Mouse (Mus musculus) layer of hippocampus, postnatal 14 days (tissue): ENCODE measurements around the gene Nfatc2ip. TPM values are rescaled to one million over a fixed set of nuclear protein-coding genes. Genes with fewer than 3 reads are reported as not detected.
A peak's percentile ranks its signal among the peaks of the same experiment; 100 is the strongest.

Experiments used
- DNase-seq, 2 experiments: peaks; one replicate each; pipeline ENCODE4 v3.0.0; 2021 to 2022; ENCODE audit warnings: low spot score in 2 of 2, mixed read lengths in 1 of 2
- long read RNA-seq, 2 experiments: library from polyadenylated mRNA; stranded (forward); transcript quantifications; one replicate each; pipeline ENCODE4 v2.0.0; 2021
- total RNA-seq, 2 experiments: library from RNA; stranded (reverse); gene quantifications; 2 replicates each; pipeline ENCODE4 v1.2.3; 2021

The Nfatc2ip gene
- total RNA-seq: 1 to 10 TPM; 8.0 to 8.1 TPM
- long read RNA-seq, experiment 1: 0 reads
- long read RNA-seq, experiment 2, partial matches to known transcripts: 0 of 1 reads
- long read RNA-seq, experiment 2, other reads (novel, unspliced or antisense): 1 of 1 reads

- DNase-seq: peak; percentile 99
These were observed at the start of gene Nfatc2ip for GRCm38 (mm10) chr7:126396298-126397119. Gene Nfatc2ip, minus strand, starts transcription at chr7:126396737.

GRCm38 (mm10) chr7:126446217-126446616 lies 49.7 kb upstream of the Nfatc2ip start:
- DNase-seq: no peak

DNA sequence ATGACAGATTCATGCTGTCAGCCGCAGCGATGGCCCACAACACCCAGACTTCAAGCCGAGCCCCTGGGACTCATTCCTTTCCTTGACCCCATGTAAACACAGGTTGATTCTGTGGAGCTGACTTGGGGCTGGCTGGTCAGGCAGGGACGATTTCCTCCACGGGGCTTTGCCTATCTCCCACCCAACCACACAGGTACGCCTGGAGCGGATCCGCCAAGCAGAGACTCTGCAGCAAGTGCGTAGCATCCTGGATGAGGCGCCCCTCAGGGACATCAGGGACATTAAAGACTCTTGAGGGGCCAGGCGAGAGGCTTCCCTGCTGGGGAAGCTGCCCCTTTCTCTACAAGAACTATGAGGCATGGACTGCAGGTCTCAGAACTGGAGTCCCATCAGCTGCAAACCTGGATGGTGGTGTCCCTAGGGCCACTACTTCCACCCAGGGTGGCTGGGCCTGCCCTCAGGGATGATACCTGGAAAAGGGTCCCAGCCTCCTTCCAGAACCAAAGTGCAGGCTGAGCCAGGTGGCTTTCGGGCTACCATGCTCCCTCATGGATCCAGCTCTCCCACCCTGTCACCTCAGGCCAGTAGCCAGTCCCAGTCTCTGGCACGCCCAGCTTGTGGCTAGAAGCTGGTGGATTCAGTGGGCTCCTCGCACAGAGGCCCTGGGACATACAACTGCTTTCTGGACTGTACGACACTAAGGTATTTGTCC lies 48.7 kb upstream of the Nfatc2ip start:
- no peak for DNase-seq

GRCm38 (mm10) chr7:126444536-126444935 lies 48.0 kb upstream of the Nfatc2ip start:
- no peak for DNase-seq

GRCm38 (mm10) chr7:126443997-126444396 lies 47.5 kb upstream of the Nfatc2ip start:
- no peak for DNase-seq

- no peak for DNase-seq
These were observed 43.6 kb upstream of the Nfatc2ip start for GRCm38 (mm10) chr7:126440134-126440533.

GRCm38 (mm10) chr7:126436851-126437250 lies 40.3 kb upstream of the Nfatc2ip start:
- peak; percentile 18 to 21 for DNase-seq

GRCm38 (mm10) chr7:126435801-126436200 lies 39.3 kb upstream of the Nfatc2ip start:
- no peak for DNase-seq

GRCm38 (mm10) chr7:126434726-126435125 lies 38.2 kb upstream of the Nfatc2ip start:
- DNase-seq: no peak

GRCm38 (mm10) chr7:126430167-126430566 lies 33.6 kb upstream of the Nfatc2ip start:
- DNase-seq: no peak

GRCm38 (mm10) chr7:126429503-126429898 lies 33.0 kb upstream of the Nfatc2ip start:
- DNase-seq: no peak

DNA sequence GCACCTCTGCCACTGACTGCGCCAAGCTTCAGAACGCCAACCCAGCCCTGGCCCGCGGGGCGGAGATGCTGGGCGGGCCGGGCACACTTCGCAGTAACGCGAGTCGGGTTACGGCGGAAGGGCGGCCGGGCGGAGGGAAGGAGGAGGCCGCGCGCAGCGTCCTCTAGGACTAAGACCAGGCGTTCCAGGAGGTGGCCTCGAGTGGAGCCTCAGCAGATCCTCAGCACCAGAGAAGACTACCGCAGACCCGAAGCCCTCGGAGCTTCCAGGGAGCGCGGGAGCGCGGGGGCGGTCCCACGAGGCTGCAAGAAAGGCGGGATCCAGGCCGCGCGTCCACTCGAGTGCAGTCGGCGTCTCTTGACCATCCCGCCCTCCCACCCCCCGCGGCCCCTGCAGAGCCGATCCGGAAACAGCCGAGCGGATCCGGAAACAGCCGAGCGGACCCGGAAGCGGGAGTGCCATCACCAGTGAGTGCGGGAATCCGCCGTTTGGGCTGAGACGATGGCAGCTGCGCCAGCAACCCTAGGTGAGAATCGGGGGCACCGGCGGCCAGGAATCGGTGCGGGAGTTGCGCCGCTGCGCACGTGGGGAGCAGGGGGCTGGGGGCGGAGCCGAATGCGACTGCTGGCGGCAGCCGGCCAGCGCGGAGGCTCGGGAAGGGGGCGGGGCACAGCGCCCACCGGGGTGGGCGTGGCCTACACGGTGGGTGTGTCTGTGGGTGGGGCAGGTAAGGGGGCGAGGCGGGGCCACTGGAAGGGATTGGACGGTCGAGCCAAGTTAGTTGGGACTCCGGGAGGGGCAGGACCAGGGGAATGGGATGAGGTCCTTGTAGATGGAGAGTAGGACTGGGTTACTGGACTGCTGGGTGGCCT lies 32.3 kb upstream of the Nfatc2ip start, which contains the start of gene Rabep2:
Gene Rabep2 (plus strand): TSS at position 129 of the 872 bp plus-strand sequence.
- DNase-seq: peak; percentile 95 to 98

GRCm38 (mm10) chr7:126428154-126428553 lies 31.6 kb upstream of the Nfatc2ip start:
- DNase-seq: no peak

- DNase-seq: no peak
These were observed 30.9 kb upstream of the Nfatc2ip start for GRCm38 (mm10) chr7:126427323-126427860.

DNA sequence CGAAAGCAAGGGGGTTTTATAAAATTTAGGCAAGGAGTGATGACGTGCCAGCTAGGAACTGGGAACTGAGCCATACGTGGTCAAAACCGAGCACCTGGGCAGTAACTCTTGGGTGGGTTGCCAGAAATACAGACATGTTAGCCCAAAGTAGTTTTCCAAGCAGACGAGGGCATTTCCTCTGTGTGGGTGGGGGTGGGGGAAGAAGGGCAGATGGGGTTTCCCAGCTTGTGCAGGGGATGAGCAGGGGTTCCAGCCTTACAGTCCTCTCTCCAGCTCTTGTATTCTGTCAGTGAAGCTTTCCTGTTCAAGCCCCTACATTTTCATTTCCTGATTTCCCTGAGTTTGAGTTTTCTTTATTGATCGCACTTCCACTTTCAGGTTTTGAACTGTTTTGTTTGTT lies 27.6 kb upstream of the Nfatc2ip start:
- DNase-seq: no peak

- DNase-seq: no peak
These were observed 25.2 kb upstream of the Nfatc2ip start for GRCm38 (mm10) chr7:126421756-126422155.

DNA sequence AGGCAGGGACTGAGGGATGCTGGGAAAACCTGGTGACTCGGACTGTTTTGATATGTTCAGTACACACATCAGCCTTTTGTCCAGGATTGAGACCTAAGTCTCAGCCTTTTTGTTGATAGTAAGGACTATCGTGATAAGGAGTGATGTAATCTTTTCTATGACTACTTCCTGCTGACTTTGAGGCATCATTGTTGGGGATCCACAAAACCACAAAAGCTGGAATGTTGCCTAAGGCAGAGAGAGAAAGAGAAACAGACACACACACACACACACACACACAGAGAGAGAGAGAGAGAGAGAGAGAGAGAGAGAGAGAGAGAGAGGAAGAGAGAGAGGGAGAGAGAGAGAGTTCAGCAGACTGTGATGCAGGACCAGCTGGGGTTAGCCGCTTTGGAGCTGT lies 22.0 kb upstream of the Nfatc2ip start:
- no peak for DNase-seq

- no peak for DNase-seq
These were observed 21.1 kb upstream of the Nfatc2ip start for GRCm38 (mm10) chr7:126417606-126418005.

- no peak for DNase-seq
These were observed 20.5 kb upstream of the Nfatc2ip start for GRCm38 (mm10) chr7:126417045-126417444.

DNA sequence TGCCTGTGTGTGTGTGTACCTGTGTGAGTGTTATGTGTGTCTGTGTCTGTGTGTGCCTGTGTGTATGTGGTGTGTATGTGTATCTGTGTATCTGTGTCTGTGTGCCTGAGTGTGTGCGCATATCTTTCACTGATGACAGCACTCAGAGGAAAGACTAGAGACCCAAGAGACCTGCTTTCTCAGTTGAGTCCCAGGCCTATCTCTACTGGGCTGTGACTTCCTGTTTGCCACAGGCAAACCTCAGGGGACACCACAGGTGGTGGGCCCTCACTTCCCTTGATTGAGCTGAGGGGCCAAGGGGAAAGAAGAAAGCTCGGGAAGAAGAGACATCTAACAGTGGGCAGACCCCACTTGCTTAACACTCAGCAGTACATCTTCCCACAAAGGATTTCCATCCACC lies 20.1 kb upstream of the Nfatc2ip start:
- DNase-seq: no peak

DNA sequence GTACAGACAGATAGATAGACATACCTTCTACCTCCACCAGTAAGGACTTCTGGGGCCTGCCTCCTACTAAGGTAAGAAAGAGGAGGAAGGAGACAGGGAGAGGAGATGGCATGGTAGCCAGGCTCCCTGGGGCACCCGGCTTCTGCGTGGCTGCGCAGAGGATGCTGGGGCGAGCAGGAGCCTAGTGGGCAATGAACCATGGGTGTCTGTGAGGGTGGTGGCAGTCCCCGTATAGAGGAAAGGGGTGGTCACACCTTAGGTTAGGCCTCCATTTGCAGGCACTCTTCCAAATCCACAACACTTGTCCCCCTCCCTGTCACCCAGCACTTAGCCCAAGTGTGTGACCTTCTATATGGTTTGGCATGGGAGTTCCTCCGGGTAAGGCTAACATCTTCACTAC lies 18.2 kb upstream of the Nfatc2ip start, which contains the start of gene Cd19:
Gene Cd19 (minus strand): TSS at position 165 of the 400 bp plus-strand sequence.
- DNase-seq: no peak
